Mouse (Mus musculus): ENCODE data around the gene Defb7.

DNA sequence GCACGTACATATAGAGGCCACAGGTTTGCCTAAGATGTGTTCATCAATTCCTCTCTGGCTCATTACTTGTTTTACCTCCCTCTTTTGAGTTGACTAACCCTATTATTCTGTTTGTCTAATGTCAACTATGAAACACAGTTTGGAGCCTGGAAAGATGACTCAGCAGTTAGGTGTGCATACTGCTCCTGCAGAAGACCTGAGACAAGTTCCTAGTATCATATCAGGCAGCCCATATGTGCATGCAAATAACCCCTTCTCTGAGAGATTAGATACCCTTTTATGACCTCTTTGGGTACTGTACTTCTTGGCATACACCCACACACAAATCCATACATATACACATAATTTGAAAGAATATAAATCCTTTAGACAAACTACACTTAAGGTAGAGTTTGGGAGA, 48.5 kb upstream of the Defb7 start:
- TF ChIP-seq CTCF (IDR thresholded peaks at IDR 0.05; ENCODE audit: extremely low read depth, insufficient read depth, low read length), result no peak
- no peak for TF ChIP-seq POLR2A (IDR thresholded peaks at IDR 0.05; ENCODE audit: extremely low read depth, insufficient read depth, low read length)
